Mouse (Mus musculus) limb, embryonic 14.5 days (tissue): Measurements from ENCODE around the gene Agl. TPM values are rescaled to one million over a fixed set of nuclear protein-coding genes. Genes with fewer than 3 reads are reported as not detected.
A peak's percentile ranks its signal among the peaks of the same experiment; 100 is the strongest.

Experiments used
- ATAC-seq: fragments of 200-750 bp; cut with Nextera tagmentation; 2 replicates; pipeline ENCODE4 v1.8.0; 2017; ENCODE audit warnings: low read depth, moderate number of reproducible peaks, moderate TSS enrichment; ENCODE audit not compliant: low FRiP score
- DNase-seq: peaks from one replicate; pipeline ENCODE4 v3.0.0-alpha.2; 2015; ENCODE audit warnings: low spot score
- H3K27ac ChIP-seq: fragments of 300-500 bp; sonication (generic); replicated peaks from 2 replicates; pipeline ENCODE4 v1.5.1; 2014; ENCODE audit warnings: low read depth, mild to moderate bottlenecking, low read length, moderate library complexity, mixed read lengths
- H3K27me3 ChIP-seq: fragments of 300-500 bp; sonication (generic); 2 replicates; pipeline ENCODE4 v1.6.1; 2014; ENCODE audit warnings: low read length, mixed read lengths; ENCODE audit not compliant: control insufficient read depth, insufficient read depth
- H3K36me3 ChIP-seq: fragments of 300-500 bp; sonication (generic); 2 replicates; pipeline ENCODE4 v1.6.1; 2014; ENCODE audit warnings: mild to moderate bottlenecking, low read length, moderate library complexity, mixed read lengths; ENCODE audit not compliant: control insufficient read depth, insufficient read depth
- H3K4me1 ChIP-seq: fragments of 300-500 bp; sonication (generic); 2 replicates; pipeline ENCODE4 v1.6.1; 2014; ENCODE audit warnings: antibody characterized with exemption, low read length, mixed read lengths; ENCODE audit not compliant: control insufficient read depth, insufficient read depth
- H3K4me2 ChIP-seq: fragments of 300-500 bp; sonication (generic); replicated peaks from 2 replicates; pipeline ENCODE4 v1.6.1; 2014; ENCODE audit warnings: low read depth, mild to moderate bottlenecking, low read length, moderate library complexity; ENCODE audit not compliant: severe bottlenecking
- H3K4me3 ChIP-seq: fragments of 300-500 bp; sonication (generic); replicated peaks from 2 replicates; pipeline ENCODE4 v1.5.1; 2014; ENCODE audit warnings: low read length
- H3K9ac ChIP-seq: fragments of 300-500 bp; sonication (generic); 2 replicates; pipeline ENCODE4 v1.6.1; 2014; ENCODE audit warnings: mild to moderate bottlenecking, low read depth, low read length, moderate library complexity; ENCODE audit not compliant: severe bottlenecking
- H3K9me3 ChIP-seq: fragments of 300-500 bp; sonication (generic); 2 replicates; pipeline ENCODE4 v1.6.1; 2016; ENCODE audit warnings: low read length; ENCODE audit not compliant: control insufficient read depth
- POLR2A ChIP-seq: fragments of 200-500 bp; IDR thresholded peaks from 2 replicates; pipeline ENCODE4 v1.8.0; 2012; ENCODE audit warnings: inconsistent platforms, mild to moderate bottlenecking, moderate library complexity, borderline replicate concordance; ENCODE audit not compliant: insufficient read depth, insufficient read length; ENCODE audit errors: extremely low read depth
- WGBS: fragments of 180-500 bp; shearing (Covaris S2); extraction: QIAGEN DNeasy Blood & Tissue Kit; methylation state at CpG from one replicate; pipeline ENCODE4 v1.1.7; 2014; 5-methylcytosine and 5-hydroxymethylcytosine counted together
- polyA plus RNA-seq, 2 experiments: library from polyadenylated mRNA; depleted of rRNA in 1 of 2; stranded (reverse) in 1 of 2; unstranded in 1 of 2; fragments of >200 nt; fragmentation: Nextera tagmentation in 1 of 2; extraction: Ambion mirVana in 1 of 2; gene quantifications; 2 replicates each; pipeline versions ENCODE4 v1.2.1 to v1.2.3; 2012 to 2014

Gene Agl
- polyA plus RNA-seq (2012; rRNA removed) (16.0 and 18.0 TPM in 2 replicates), polyA plus RNA-seq (2014; fragmentation: Nextera tagmentation; extraction: Ambion mirVana) (25.1 and 26.9 TPM in 2 replicates)

DNA sequence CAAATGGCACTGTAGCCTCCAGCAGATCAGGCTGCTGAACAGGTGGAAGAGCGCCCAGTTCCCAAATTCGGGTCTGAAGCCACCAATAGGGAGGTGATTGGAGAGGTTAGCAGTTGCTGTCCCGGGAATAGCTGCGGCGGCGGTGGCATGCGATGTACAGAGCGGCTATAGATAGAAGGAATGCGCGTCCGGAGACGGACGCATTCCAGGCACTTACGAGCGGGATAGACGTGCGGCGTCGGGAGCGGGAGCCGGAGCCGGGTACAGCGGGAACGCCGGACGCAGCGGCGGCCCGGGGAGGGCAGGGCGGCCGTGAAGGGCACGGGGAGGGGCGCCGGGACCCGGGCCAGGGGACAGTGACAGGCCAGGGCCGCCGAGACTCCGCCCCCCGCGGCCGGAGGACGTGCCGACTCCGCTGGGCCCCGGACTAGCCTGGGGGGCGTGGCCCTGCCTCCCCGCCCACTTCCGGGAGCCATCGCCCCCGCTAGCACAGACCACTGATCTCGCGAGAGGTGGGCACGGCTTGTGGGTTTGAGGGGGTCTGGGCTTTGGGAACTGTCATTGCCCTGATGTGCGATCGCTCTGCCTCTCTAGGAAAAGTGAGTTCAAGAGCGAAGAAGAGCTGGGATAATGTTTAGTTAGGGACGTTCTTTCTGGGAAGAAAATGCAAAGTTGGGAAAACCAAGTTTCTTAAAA, at the start of gene Agl:
Agl (minus strand) TSS at position 356 of the 696 bp plus-strand sequence.
- TF ChIP-seq POLR2A: no peak; the same call in 1 of the 2 replicates
- DNase-seq: peak; percentile 95
- H3K27ac ChIP-seq: peak within 1 kb of the TSS; percentile 84

DNA sequence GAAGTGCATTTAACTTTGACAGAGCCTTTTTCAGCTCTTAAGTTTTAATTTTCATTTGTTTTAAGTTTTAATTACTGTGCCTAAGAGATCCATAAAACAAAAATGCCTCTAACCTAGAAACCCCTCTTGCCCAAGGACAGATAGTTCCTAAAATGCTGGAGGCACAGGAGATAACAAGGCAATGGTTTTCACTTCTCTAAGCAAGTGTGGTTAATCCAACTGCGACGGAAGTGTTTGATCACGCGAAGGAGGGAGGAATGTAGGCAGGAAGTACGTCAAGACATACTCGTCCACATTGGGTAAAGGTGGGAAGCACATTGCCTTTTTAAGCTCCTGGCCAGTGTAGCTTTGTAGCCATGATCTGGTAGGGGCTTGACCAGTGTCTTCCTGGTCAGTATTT, 49.6 kb upstream of the Agl start:
- no peaks in the 10 kb centered on the region for H3K27me3 ChIP-seq
- no peak overlapping the region for H3K9ac ChIP-seq
- TF ChIP-seq POLR2A: no peak
- no peak overlapping the region for H3K4me2 ChIP-seq
- 74% methylated on average over 6 of the region's 6 CpGs for WGBS
- no peak for DNase-seq
- no peaks in the 10 kb centered on the region for H3K4me1 ChIP-seq
- no peak for ATAC-seq
- no peaks in the 10 kb centered on the region for H3K36me3 ChIP-seq
- no peak overlapping the region for H3K27ac ChIP-seq
- no peaks in the 10 kb centered on the region for H3K9me3 ChIP-seq
- no peak overlapping the region for H3K4me3 ChIP-seq

More for the DNA sequence above, at the start of gene Agl:
- Histone ChIP-seq H3K9me3 (no peaks in the 10 kb centered on the region), H3K9ac (peak within 1 kb of the TSS; percentile 74), H3K27me3 (no peaks in the 10 kb centered on the region), H3K36me3 (0 out of 2 replicates have a peak, but pooled peaks cover 2% of the 10 kb centered on the region), H3K4me1 (0 out of 2 replicates have a peak, but pooled peaks cover 2% of the 10 kb centered on the region), H3K4me3 (peak within 1 kb of the TSS; percentile 81), H3K4me2 (peak within 1 kb of the TSS; percentile 66)
- peak; percentile 99 for ATAC-seq
- under 1% methylated on average over 54 of the region's 57 CpGs for WGBS

DNA sequence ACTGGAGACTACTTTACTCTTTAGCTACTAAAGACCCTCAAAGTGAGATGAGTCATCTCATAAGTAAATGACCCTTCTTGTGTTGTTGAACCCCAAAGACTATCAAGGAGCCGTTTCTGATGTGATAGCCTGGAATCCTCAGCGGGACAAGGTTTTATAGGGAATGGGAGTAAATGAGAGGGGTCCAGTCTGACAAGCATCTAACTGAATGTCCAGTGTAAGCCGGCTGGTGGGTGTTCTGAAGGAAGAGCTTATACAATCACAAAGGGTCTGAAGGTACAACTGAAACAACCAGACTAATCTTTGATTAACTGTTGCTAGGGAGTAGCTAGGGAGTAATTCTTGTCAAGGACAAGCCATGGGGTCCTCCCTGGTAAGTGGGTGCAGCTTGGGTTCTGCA, 44.5 kb upstream of the Agl start:
- Histone ChIP-seq H3K4me3 (no peak overlapping the region), H3K27me3 (no peaks in the 10 kb centered on the region), H3K4me1 (no peaks in the 10 kb centered on the region), H3K36me3 (no peaks in the 10 kb centered on the region), H3K9me3 (no peaks in the 10 kb centered on the region), H3K9ac (no peak overlapping the region), H3K4me2 (no peak overlapping the region), H3K27ac (no peak overlapping the region)
- no peak for DNase-seq
- ATAC-seq: no peak
- TF ChIP-seq POLR2A: no peak
- WGBS: 88% methylated on average over 3 of the region's 3 CpGs

DNA sequence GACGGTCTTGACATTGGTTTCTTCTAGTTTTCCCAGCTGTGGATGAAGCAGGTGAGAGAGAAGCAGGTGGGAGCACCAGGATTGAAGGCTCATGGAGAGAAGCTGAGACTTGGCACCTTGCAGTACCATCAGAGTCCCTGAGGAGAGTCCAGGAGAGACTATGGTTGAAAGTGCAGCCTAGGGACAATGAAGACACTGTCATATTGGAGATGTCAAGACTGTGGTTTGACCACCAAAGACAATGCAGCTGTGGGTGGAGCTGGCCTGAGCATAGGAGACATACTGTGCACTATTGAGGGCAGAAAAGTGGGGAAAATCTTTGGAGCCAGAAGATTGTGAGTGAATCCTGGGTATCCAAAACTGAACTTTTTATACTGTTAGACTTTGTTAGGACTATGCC, 42.4 kb upstream of the Agl start:
- DNase-seq (no peak), ATAC-seq (no peak)
- Histone ChIP-seq H3K27me3 (no peaks in the 10 kb centered on the region), H3K4me3 (no peak overlapping the region), H3K9me3 (no peaks in the 10 kb centered on the region), H3K9ac (no peak overlapping the region), H3K4me1 (no peaks in the 10 kb centered on the region), H3K27ac (no peak overlapping the region), H3K4me2 (no peak overlapping the region), H3K36me3 (no peaks in the 10 kb centered on the region)
- no peak for TF ChIP-seq POLR2A
- WGBS: 93% methylated on average over 1 of the region's 1 CpGs

DNA sequence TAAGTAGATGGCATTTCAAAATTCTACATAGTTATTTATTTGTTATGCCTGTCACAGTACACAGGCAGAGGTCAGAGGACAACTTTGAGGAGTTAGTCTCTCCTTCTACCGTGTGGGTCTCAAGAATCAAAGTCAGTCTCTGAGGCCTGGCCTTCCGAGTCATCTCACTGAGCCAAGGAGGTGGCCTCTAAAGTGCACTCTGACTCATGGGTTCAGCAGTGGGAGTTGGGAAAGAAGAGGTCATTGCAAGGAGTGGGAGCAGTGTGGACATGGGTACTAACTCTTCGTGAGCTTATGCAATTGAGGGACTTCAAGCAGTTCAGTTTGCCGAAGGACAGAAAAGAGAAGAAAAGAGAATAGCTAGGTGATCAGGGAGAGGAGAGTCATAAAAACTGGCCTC, 41.0 kb upstream of the Agl start:
- DNase-seq (no peak), ATAC-seq (no peak)
- Histone ChIP-seq H3K9ac (no peak overlapping the region), H3K4me1 (no peaks in the 10 kb centered on the region), H3K4me3 (no peak overlapping the region), H3K4me2 (no peak overlapping the region), H3K27me3 (no peaks in the 10 kb centered on the region), H3K27ac (no peak overlapping the region), H3K9me3 (no peaks in the 10 kb centered on the region), H3K36me3 (no peaks in the 10 kb centered on the region)
- TF ChIP-seq POLR2A: no peak
- WGBS: 87% methylated on average over 4 of the region's 4 CpGs
